23 mouse cellular contexts compared by ENCODE assay signal in genomic region chr7:141542588-141542987, GRCm38 (mm10).
"Had no signal": no experiment of that assay in that cellular context is flagged by ENCODE, and none has a peak within 500 bp of the region (broad histone marks: within the 10 kb centered on the region; RNA-seq: fewer than 3 reads in every experiment).

No protein-coding gene starts in this region.

- H3K36me3 ChIP-seq: limb, embryonic 10.5 days; limb, embryonic 13.5 days; liver, embryonic 12.5 days; lung, embryonic 15.5 days; midbrain, embryonic 10.5 days; midbrain, embryonic 13.5 days; neural tube, embryonic 13.5 days had no signal

- H3K4me3 ChIP-seq: layer of hippocampus, adult 2 months; limb, embryonic 10.5 days; limb, embryonic 13.5 days; liver, embryonic 12.5 days; liver, embryonic 15.5 days; lung, embryonic 15.5 days; megakaryocyte, embryonic 14.5 days; midbrain, embryonic 10.5 days; midbrain, embryonic 13.5 days; myocyte; neural tube, embryonic 13.5 days had no signal

- H3K9me3 ChIP-seq: limb, embryonic 10.5 days; limb, embryonic 13.5 days; liver, embryonic 12.5 days; liver, embryonic 15.5 days; lung, embryonic 15.5 days; midbrain, embryonic 10.5 days; midbrain, embryonic 13.5 days; neural tube, embryonic 13.5 days had no signal

- H3K9ac ChIP-seq: limb, embryonic 13.5 days; liver, embryonic 12.5 days; liver, embryonic 15.5 days; lung, embryonic 15.5 days; midbrain, embryonic 13.5 days; neural tube, embryonic 13.5 days had no signal

- H3K27ac ChIP-seq: kidney, postnatal 0 days; layer of hippocampus, adult 2 months; limb, embryonic 10.5 days; limb, embryonic 13.5 days; liver, embryonic 12.5 days; liver, embryonic 15.5 days; lung, embryonic 15.5 days; midbrain, embryonic 10.5 days; midbrain, embryonic 13.5 days; neural tube, embryonic 13.5 days; stomach, postnatal 0 days had no signal

- H3K27me3 ChIP-seq: limb, embryonic 13.5 days; liver, embryonic 12.5 days; liver, embryonic 15.5 days; lung, embryonic 15.5 days; megakaryocyte, embryonic 14.5 days; midbrain, embryonic 13.5 days had no signal

- ATAC-seq: liver, embryonic 12.5 days; midbrain, embryonic 13.5 days; midbrain, embryonic 16.5 days had no signal

- DNase-seq: layer of hippocampus, adult 9-11 months; liver; lung, adult 18-20 months; lung, postnatal 10 days; lung, postnatal 36 days; retina, postnatal 1 day; thymus, adult 2 months; thymus, postnatal 14 days; thymus, postnatal 4 days had no signal
